Mouse (Mus musculus): ENCODE results near the gene 4930518I15Rik. TPM values are rescaled to one million over a fixed set of nuclear protein-coding genes. Genes with fewer than 3 reads are reported as not detected.

The 4930518I15Rik gene
- polyA plus RNA-seq, 1 experiment from 2014 or later: 6.3 TPM

- ATAC-seq (ENCODE audit: insufficient number of reproducible peaks, low FRiP score, low TSS enrichment, low read depth) (no peak), DNase-seq (ENCODE audit: low spot score) (no peak)
- peaks cover 16% of the 10 kb centered on the region for H3K36me3 ChIP-seq (ENCODE audit: control insufficient read depth, insufficient read depth, low read length)
- no peak overlapping the region for H3K4me2 ChIP-seq (ENCODE audit: low read depth, severe bottlenecking)
- H3K27me3 ChIP-seq (ENCODE audit: control insufficient read depth, insufficient read depth, low read length): no peaks in the 10 kb centered on the region
- H3K9ac ChIP-seq (ENCODE audit: low read length): no peak overlapping the region
- H3K27ac ChIP-seq (replicated peaks; ENCODE audit: low read depth, low read length): no peak overlapping the region
- no peak overlapping the region for H3K4me3 ChIP-seq (ENCODE audit: low read depth, low read length)
- peaks cover 23% of the 10 kb centered on the region for H3K4me1 ChIP-seq (ENCODE audit: control insufficient read depth, insufficient read depth, low read length)
- 67% methylated on average over 10 of the region's 10 CpGs for WGBS
- no peaks in the 10 kb centered on the region for H3K9me3 ChIP-seq (ENCODE audit: control insufficient read depth, low read length)
Observed at GRCm38 (mm10) chr2:156844715-156845114, 13.0 kb downstream of the 4930518I15Rik start.

GRCm38 (mm10) chr2:156843331-156843730 is 14.4 kb downstream of the 4930518I15Rik start:
- DNase-seq (ENCODE audit: low spot score) (no peak), ATAC-seq (ENCODE audit: insufficient number of reproducible peaks, low FRiP score, low TSS enrichment, low read depth) (no peak)
- H3K27me3 ChIP-seq (ENCODE audit: control insufficient read depth, insufficient read depth, low read length): no peaks in the 10 kb centered on the region
- no peak overlapping the region for H3K27ac ChIP-seq (replicated peaks; ENCODE audit: low read depth, low read length)
- no peak overlapping the region; the same call in 1 of the 2 replicates for H3K4me2 ChIP-seq (ENCODE audit: low read depth, severe bottlenecking)
- H3K36me3 ChIP-seq (ENCODE audit: control insufficient read depth, insufficient read depth, low read length): peaks cover 14% of the 10 kb centered on the region
- peaks cover 27% of the 10 kb centered on the region for H3K4me1 ChIP-seq (ENCODE audit: control insufficient read depth, insufficient read depth, low read length)
- no peak overlapping the region for H3K9ac ChIP-seq (ENCODE audit: low read length)
- no peaks in the 10 kb centered on the region for H3K9me3 ChIP-seq (ENCODE audit: control insufficient read depth, low read length)
- 47% methylated on average over 10 of the region's 10 CpGs for WGBS
- H3K4me3 ChIP-seq (ENCODE audit: low read depth, low read length): no peak overlapping the region

- 10% methylated on average over 11 of the region's 11 CpGs for WGBS
- no peak for ATAC-seq (ENCODE audit: insufficient number of reproducible peaks, low FRiP score, low TSS enrichment, low read depth)
- Histone ChIP-seq H3K36me3 (ENCODE audit: control insufficient read depth, insufficient read depth, low read length) (peaks cover 14% of the 10 kb centered on the region), H3K9ac (ENCODE audit: low read length) (no peak overlapping the region; the same call in 1 of the 2 replicates), H3K4me1 (ENCODE audit: control insufficient read depth, insufficient read depth, low read length) (peaks cover 27% of the 10 kb centered on the region), H3K4me2 (ENCODE audit: low read depth, severe bottlenecking) (peak overlapping the region; percentile 95), H3K27me3 (ENCODE audit: control insufficient read depth, insufficient read depth, low read length) (no peaks in the 10 kb centered on the region), H3K27ac (replicated peaks; ENCODE audit: low read depth, low read length) (no peak overlapping the region), H3K4me3 (ENCODE audit: low read depth, low read length) (peak overlapping the region; percentile 98), H3K9me3 (ENCODE audit: control insufficient read depth, low read length) (no peaks in the 10 kb centered on the region)
- DNase-seq (ENCODE audit: low spot score): peak; percentile 29
Observed at GRCm38 (mm10) chr2:156842711-156843110, 15.0 kb downstream of the 4930518I15Rik start.

GRCm38 (mm10) chr2:156841841-156842706 is 15.7 kb downstream of the 4930518I15Rik start:
- Histone ChIP-seq H3K9me3 (ENCODE audit: control insufficient read depth, low read length) (no peaks in the 10 kb centered on the region), H3K4me3 (ENCODE audit: low read depth, low read length) (peak overlapping the region; percentile 98), H3K4me1 (ENCODE audit: control insufficient read depth, insufficient read depth, low read length) (peaks cover 27% of the 10 kb centered on the region), H3K4me2 (ENCODE audit: low read depth, severe bottlenecking) (peak overlapping the region; percentile 95), H3K27ac (replicated peaks; ENCODE audit: low read depth, low read length) (peak overlapping the region; percentile 40; the same call in 1 of the 2 replicates), H3K36me3 (ENCODE audit: control insufficient read depth, insufficient read depth, low read length) (peaks cover 12% of the 10 kb centered on the region), H3K9ac (ENCODE audit: low read length) (peak overlapping the region; percentile 95), H3K27me3 (ENCODE audit: control insufficient read depth, insufficient read depth, low read length) (no peaks in the 10 kb centered on the region)
- DNase-seq (ENCODE audit: low spot score) (peak; percentile 49), ATAC-seq (ENCODE audit: insufficient number of reproducible peaks, low FRiP score, low TSS enrichment, low read depth) (no peak)
- WGBS: 2% methylated on average over 20 of the region's 20 CpGs

GRCm38 (mm10) chr2:156841028-156841840 is 16.5 kb downstream of the 4930518I15Rik start:
- Histone ChIP-seq H3K36me3 (ENCODE audit: control insufficient read depth, insufficient read depth, low read length) (peaks cover 13% of the 10 kb centered on the region), H3K4me1 (ENCODE audit: control insufficient read depth, insufficient read depth, low read length) (peaks cover 27% of the 10 kb centered on the region), H3K27me3 (ENCODE audit: control insufficient read depth, insufficient read depth, low read length) (no peaks in the 10 kb centered on the region), H3K4me2 (ENCODE audit: low read depth, severe bottlenecking) (peak overlapping the region; percentile 95), H3K9me3 (ENCODE audit: control insufficient read depth, low read length) (no peaks in the 10 kb centered on the region), H3K4me3 (ENCODE audit: low read depth, low read length) (peak overlapping the region; percentile 98), H3K9ac (ENCODE audit: low read length) (peak overlapping the region; percentile 95), H3K27ac (replicated peaks; ENCODE audit: low read depth, low read length) (peak overlapping the region; percentile 96)
- under 1% methylated on average over 42 of the region's 42 CpGs for WGBS
- ATAC-seq (ENCODE audit: insufficient number of reproducible peaks, low FRiP score, low TSS enrichment, low read depth) (no peak), DNase-seq (ENCODE audit: low spot score) (peak; percentile 80)

- Histone ChIP-seq H3K4me2 (ENCODE audit: low read depth, severe bottlenecking) (peak overlapping the region; percentile 95), H3K27me3 (ENCODE audit: control insufficient read depth, insufficient read depth, low read length) (no peaks in the 10 kb centered on the region), H3K4me3 (ENCODE audit: low read depth, low read length) (peak overlapping the region; percentile 98), H3K9me3 (ENCODE audit: control insufficient read depth, low read length) (no peaks in the 10 kb centered on the region), H3K9ac (ENCODE audit: low read length) (peak overlapping the region; percentile 95), H3K36me3 (ENCODE audit: control insufficient read depth, insufficient read depth, low read length) (peaks cover 10% of the 10 kb centered on the region), H3K4me1 (ENCODE audit: control insufficient read depth, insufficient read depth, low read length) (peaks cover 27% of the 10 kb centered on the region), H3K27ac (replicated peaks; ENCODE audit: low read depth, low read length) (peak overlapping the region; percentile 96)
- peak; percentile 84 for DNase-seq (ENCODE audit: low spot score)
- WGBS: under 1% methylated on average over 52 of the region's 79 CpGs
- ATAC-seq (ENCODE audit: insufficient number of reproducible peaks, low FRiP score, low TSS enrichment, low read depth): peak; percentile 55
Observed at GRCm38 (mm10) chr2:156840301-156841027, 17.3 kb downstream of the 4930518I15Rik start.

GRCm38 (mm10) chr2:156839319-156840191 is 18.2 kb downstream of the 4930518I15Rik start, which contains the start of gene Tgif2:
Gene Tgif2 (plus strand): TSS chr2:156840007.
- peak within 1 kb of the TSS; percentile 96 for H3K27ac ChIP-seq (replicated peaks; ENCODE audit: low read depth, low read length)
- under 1% methylated on average over 45 of the region's 61 CpGs for WGBS
- H3K27me3 ChIP-seq (ENCODE audit: control insufficient read depth, insufficient read depth, low read length): no peaks in the 10 kb centered on the region
- H3K4me1 ChIP-seq (ENCODE audit: control insufficient read depth, insufficient read depth, low read length): peaks cover 23% of the 10 kb centered on the region
- ATAC-seq (ENCODE audit: insufficient number of reproducible peaks, low FRiP score, low TSS enrichment, low read depth) (peak; percentile 86), DNase-seq (ENCODE audit: low spot score) (peak; percentile 98)
- no peaks in the 10 kb centered on the region for H3K9me3 ChIP-seq (ENCODE audit: control insufficient read depth, low read length)
- H3K4me2 ChIP-seq (ENCODE audit: low read depth, severe bottlenecking): peak within 1 kb of the TSS; percentile 95
- peaks cover 12% of the 10 kb centered on the region for H3K36me3 ChIP-seq (ENCODE audit: control insufficient read depth, insufficient read depth, low read length)
- H3K4me3 ChIP-seq (ENCODE audit: low read depth, low read length): peak within 1 kb of the TSS; percentile 98
- H3K9ac ChIP-seq (ENCODE audit: low read length): peak within 1 kb of the TSS; percentile 95
